Mouse (Mus musculus): Measurements from ENCODE around the gene Ltbp1. TPM values are rescaled to one million over a fixed set of nuclear protein-coding genes. Genes with fewer than 3 reads are reported as not detected.

The Ltbp1 gene
- total and polyA plus RNA-seq, 3 experiments = 2.3 to 6.4 (median 2.5) TPM

- H3K4me3 ChIP-seq (replicated peaks in 1 of 3; ENCODE audit: low read depth in 2 of 3, low read length in 2 of 3, poor library complexity in 1 of 3) = no peak overlapping the region
- peaks cover 10 to 19% of the 10 kb centered on the region in 2 experiments for H3K4me1 ChIP-seq (ENCODE audit: control insufficient read depth in 1 of 2, insufficient read depth in 2 of 2)
- no peaks in the 10 kb centered on the region for H3K27me3 ChIP-seq (replicated peaks)
- no peak overlapping the region for H3K9ac ChIP-seq (ENCODE audit: insufficient read depth, low read depth)
- H3K27ac ChIP-seq (ENCODE audit: insufficient read depth, low read depth) = no peak overlapping the region
- H3K36me3 ChIP-seq (replicated peaks in 1 of 2; ENCODE audit: control insufficient read depth in 1 of 2, insufficient read depth in 1 of 2, low read length in 1 of 2) = peaks cover 0 to 3% of the 10 kb centered on the region in 2 experiments
- dilution Hi-C loops (cut with MboI; ENCODE audit: extremely low pct_ligation_motif_present, extremely low pct_unique_long_range_greater_than_20kb, low sequenced_read_pairs) = no loop called here
- H3K79me2 ChIP-seq (replicated peaks; ENCODE audit: control insufficient read depth, extremely low read depth, insufficient read depth, poor library complexity, severe bottlenecking) = no peaks in the 10 kb centered on the region
- TF ChIP-seq CHD2 (IDR thresholded peaks at IDR 0.05; ENCODE audit: low read length) = no peak
- TF ChIP-seq POLR2AphosphoS2 (IDR thresholded peaks at IDR 0.05; ENCODE audit: low read depth, low read length) = no peak
- no peak for TF ChIP-seq USF2 (conservative IDR thresholded peaks at IDR 0.05; ENCODE audit: low read depth, low read length)
- no peak for TF ChIP-seq IRF4 (IDR thresholded peaks at IDR 0.05; ENCODE audit: low read depth, low read length)
- no peak for TF ChIP-seq GABPA (IDR thresholded peaks at IDR 0.05; ENCODE audit: insufficient replicate concordance, low read depth, low read length)
- DNase-seq (ENCODE audit: extremely low read depth) = no peak
- no peak overlapping the region for H3K4me2 ChIP-seq (ENCODE audit: insufficient read depth, low read depth, poor library complexity, severe bottlenecking)
- H3K9me3 ChIP-seq (replicated peaks; ENCODE audit: low read length) = no peaks in the 10 kb centered on the region
- in situ Hi-C loops (cut with MboI; ENCODE audit: low pct_ligation_motif_present, low pct_unique_long_range_greater_than_20kb, low sequenced_read_pairs) = no loop called here
Measured at GRCm38 (mm10) chr17:75278561-75278960, 273.2 kb downstream of the Ltbp1 start.

DNA sequence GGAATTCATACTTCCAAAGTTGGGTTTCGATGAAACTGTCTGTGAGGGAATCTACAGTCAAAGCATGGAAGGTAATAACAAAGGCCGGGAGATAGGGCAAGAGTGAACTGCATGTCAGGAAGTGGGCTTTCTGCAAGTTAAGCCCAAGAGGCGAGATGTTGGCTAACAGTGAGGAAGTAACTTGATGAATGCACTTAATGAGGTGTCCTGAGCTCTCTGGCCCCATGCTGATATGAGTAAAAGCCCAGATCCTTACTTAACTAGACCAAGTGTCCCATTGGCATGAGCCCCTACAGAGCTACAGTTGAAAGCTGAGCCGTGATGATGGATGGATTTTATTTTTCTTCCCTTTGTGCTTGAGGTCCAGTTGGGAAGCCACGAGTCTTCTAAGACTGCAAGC is 276.0 kb downstream of the Ltbp1 start:
- Histone ChIP-seq H3K9me3 (replicated peaks; ENCODE audit: low read length) (no peaks in the 10 kb centered on the region), H3K27me3 (replicated peaks) (no peaks in the 10 kb centered on the region), H3K36me3 (replicated peaks in 1 of 2; ENCODE audit: control insufficient read depth in 1 of 2, insufficient read depth in 1 of 2, low read length in 1 of 2) (peaks cover 0 to 3% of the 10 kb centered on the region in 2 experiments), H3K4me1 (ENCODE audit: control insufficient read depth in 1 of 2, insufficient read depth in 2 of 2) (peaks cover 10 to 19% of the 10 kb centered on the region in 2 experiments), H3K4me2 (ENCODE audit: insufficient read depth, low read depth, poor library complexity, severe bottlenecking) (no peak overlapping the region), H3K27ac (ENCODE audit: insufficient read depth, low read depth) (no peak overlapping the region), H3K4me3 (replicated peaks in 1 of 3; ENCODE audit: low read depth in 2 of 3, low read length in 2 of 3, poor library complexity in 1 of 3) (no peak overlapping the region), H3K79me2 (replicated peaks; ENCODE audit: control insufficient read depth, extremely low read depth, insufficient read depth, poor library complexity, severe bottlenecking) (no peaks in the 10 kb centered on the region), H3K9ac (ENCODE audit: insufficient read depth, low read depth) (no peak overlapping the region)
- DNase-seq (ENCODE audit: extremely low read depth) = no peak
- TF ChIP-seq SIN3A (IDR thresholded peaks at IDR 0.05; ENCODE audit: low read length) = no peak
- TF ChIP-seq GABPA (IDR thresholded peaks at IDR 0.05; ENCODE audit: insufficient replicate concordance, low read depth, low read length) = no peak
- no peak for TF ChIP-seq RCOR1 (conservative IDR thresholded peaks at IDR 0.05; ENCODE audit: low read depth, low read length)
- TF ChIP-seq MEF2A (IDR thresholded peaks at IDR 0.05; ENCODE audit: borderline replicate concordance, low read depth, low read length) = no peak
- TF ChIP-seq RAD21 (IDR thresholded peaks at IDR 0.05; ENCODE audit: low read depth, low read length) = no peak
- TF ChIP-seq BHLHE40 (IDR thresholded peaks at IDR 0.05; ENCODE audit: low read depth, low read length) = no peak
- dilution Hi-C loops (cut with MboI; ENCODE audit: extremely low pct_ligation_motif_present, extremely low pct_unique_long_range_greater_than_20kb, low sequenced_read_pairs) (no loop called here), in situ Hi-C loops (cut with MboI; ENCODE audit: low pct_ligation_motif_present, low pct_unique_long_range_greater_than_20kb, low sequenced_read_pairs) (no loop called here)

GRCm38 (mm10) chr17:75284876-75285708 is 279.7 kb downstream of the Ltbp1 start:
- H3K36me3 ChIP-seq (replicated peaks in 1 of 2; ENCODE audit: control insufficient read depth in 1 of 2, insufficient read depth in 1 of 2, low read length in 1 of 2) = peaks cover 0 to 2% of the 10 kb centered on the region in 2 experiments
- H3K27ac ChIP-seq (ENCODE audit: insufficient read depth, low read depth) = no peak overlapping the region
- dilution Hi-C loops (cut with MboI; ENCODE audit: extremely low pct_ligation_motif_present, extremely low pct_unique_long_range_greater_than_20kb, low sequenced_read_pairs) (no loop called here), in situ Hi-C loops (cut with MboI; ENCODE audit: low pct_ligation_motif_present, low pct_unique_long_range_greater_than_20kb, low sequenced_read_pairs) (no loop called here)
- no peak for DNase-seq (ENCODE audit: extremely low read depth)
- H3K4me2 ChIP-seq (ENCODE audit: insufficient read depth, low read depth, poor library complexity, severe bottlenecking) = no peak overlapping the region
- no peaks in the 10 kb centered on the region for H3K27me3 ChIP-seq (replicated peaks)
- H3K79me2 ChIP-seq (replicated peaks; ENCODE audit: control insufficient read depth, extremely low read depth, insufficient read depth, poor library complexity, severe bottlenecking) = no peaks in the 10 kb centered on the region
- H3K9me3 ChIP-seq (replicated peaks; ENCODE audit: low read length) = no peaks in the 10 kb centered on the region
- no peak overlapping the region for H3K4me3 ChIP-seq (replicated peaks in 1 of 3; ENCODE audit: low read depth in 2 of 3, low read length in 2 of 3, poor library complexity in 1 of 3)
- H3K9ac ChIP-seq (ENCODE audit: insufficient read depth, low read depth) = no peak overlapping the region
- TF ChIP-seq JUND (conservative IDR thresholded peaks at IDR 0.05; ENCODE audit: low read depth, low read length) = no peak
- TF ChIP-seq RCOR1 (conservative IDR thresholded peaks at IDR 0.05; ENCODE audit: low read depth, low read length) = no peak
- TF ChIP-seq JUN (IDR thresholded peaks at IDR 0.05; ENCODE audit: insufficient read depth, low read depth, low read length) = no peak
- TF ChIP-seq MAX (IDR thresholded peaks at IDR 0.05; ENCODE audit: low read length) = no peak
- peaks cover 10 to 19% of the 10 kb centered on the region in 2 experiments; a peak in 3 of 4 replicates for H3K4me1 ChIP-seq (ENCODE audit: control insufficient read depth in 1 of 2, insufficient read depth in 2 of 2)

All from CH12.LX (cell line).